Mouse (Mus musculus) Patski (cell line): Measurements from ENCODE around the gene Prl6a1. TPM values are rescaled to one million over a fixed set of nuclear protein-coding genes. Genes with fewer than 3 reads are reported as not detected.

ENCODE experiments used
- ATAC-seq: fragments of 100-300 bp; one replicate; pipeline ENCODE4 v1.8.0; 2021
- CTCF ChIA-PET: fragments of 350-600 bp; sonication (Branson Sonifier 250); formaldehyde crosslinking; loops from one replicate; lab custom pipeline; 2022; ENCODE audit warnings: inconsistent platforms; lab: Charles Lee
- POLR2A ChIA-PET: fragments of 350-600 bp; sonication (Branson Sonifier 250); formaldehyde crosslinking; loops from one replicate; lab custom pipeline; 2022; ENCODE audit warnings: antibody characterized with exemption, inconsistent platforms; lab: Charles Lee
- DNase-seq: peaks from one replicate; pipeline ENCODE4 v3.0.0-alpha.2; 2011; ENCODE audit warnings: low read depth, low spot score
- H3K27me3 ChIP-seq: fragments of 371-371 bp; one replicate; pipeline ENCODE4 v1.5.1; 2021
- CTCF ChIP-seq: fragments of 100-300 bp; IDR thresholded peaks from one replicate; pipeline ENCODE4 v1.5.1; 2021
- in situ Hi-C: fragments of 300-500 bp; cut with MboI; formaldehyde crosslinking; loops from 3 replicates; pipeline ENCODE4 v1.11.1; 2018; ENCODE audit warnings: low pct_unique_long_range_greater_than_20kb, mixed read lengths
- polyA plus RNA-seq: library from polyadenylated mRNA; unstranded; gene quantifications from one replicate; pipeline ENCODE4 v1.2.3, GENCODE M21; 2021

The Prl6a1 gene
- polyA plus RNA-seq = not detected

- no peaks in the 10 kb centered on the region for H3K27me3 ChIP-seq
- no peak for TF ChIP-seq CTCF
- DNase-seq = no peak
- CTCF ChIA-PET = no interaction called here
- POLR2A ChIA-PET = no interaction called here
- in situ Hi-C loops = no loop called here
- no peak for ATAC-seq
Observed at GRCm38 (mm10) chr13:27312334-27313225, at the start of gene Prl6a1. Gene Prl6a1, plus strand, starts transcription at chr13:27312627.

GRCm38 (mm10) chr13:27334989-27335388 is 22.6 kb downstream of the Prl6a1 start:
- H3K27me3 ChIP-seq = no peaks in the 10 kb centered on the region
- no peak for TF ChIP-seq CTCF
- DNase-seq (no peak), ATAC-seq (no peak)
- ChIA-PET POLR2A (no interaction called here), CTCF (no interaction called here)
- in situ Hi-C loops = no loop called here

GRCm38 (mm10) chr13:27342733-27343275 is 30.4 kb downstream of the Prl6a1 start:
- ChIA-PET POLR2A (no interaction called here), CTCF (interaction anchor here (1.2 kb wide), 1 partner anchor 15 kb away, joined by 3 read pairs; no protein-coding TSS in a partner anchor)
- no peak for ATAC-seq

GRCm38 (mm10) chr13:27345373-27345772 is 32.9 kb downstream of the Prl6a1 start, which contains the start of gene Prl8a2:
Gene Prl8a2, plus strand, starts transcription at chr13:27345673.
- TF ChIP-seq CTCF = no peak
- DNase-seq = no peak
- ATAC-seq = no peak
- ChIA-PET POLR2A (no interaction called here), CTCF (no interaction called here)
- in situ Hi-C loops = no loop called here
- peaks cover under 1% of the 10 kb centered on the region for H3K27me3 ChIP-seq

More at GRCm38 (mm10) chr13:27342733-27343275, 30.4 kb downstream of the Prl6a1 start:
- no peaks in the 10 kb centered on the region for H3K27me3 ChIP-seq
- in situ Hi-C loops = no loop called here
- no peak for TF ChIP-seq CTCF
- no peak for DNase-seq

Other genes starting within 250 kb of the Prl6a1 start
- gene Prl3d1, start 218.4 kb upstream of the Prl6a1 start, polyA plus RNA-seq = not detected
- gene Prl3d2, start 190.9 kb upstream of the Prl6a1 start, polyA plus RNA-seq = not detected
- not detected for gene Prl3d3, start 155.8 kb upstream of the Prl6a1 start, polyA plus RNA-seq
- not detected for gene Prl3c1, start 116.0 kb upstream of the Prl6a1 start, polyA plus RNA-seq
- gene Prl3b1, start 70.8 kb upstream of the Prl6a1 start, polyA plus RNA-seq = not detected
- not detected for gene Prl3a1, start 53.2 kb upstream of the Prl6a1 start, polyA plus RNA-seq
- gene Prl8a2, start 33.0 kb downstream of the Prl6a1 start, polyA plus RNA-seq = not detected
- gene Prl2b1, start 78.2 kb downstream of the Prl6a1 start, polyA plus RNA-seq = not detected
- not detected for gene Prl8a6, start 126.1 kb downstream of the Prl6a1 start, polyA plus RNA-seq
- gene Prl8a8, start 200.6 kb downstream of the Prl6a1 start, polyA plus RNA-seq = not detected